Mouse (Mus musculus) liver, embryonic 14.5 days (tissue): ENCODE measurements around the gene Ncs1.

Experiments used
- CTCF ChIP-seq: IDR thresholded peaks from 2 replicates; pipeline ENCODE4 v1.5.1; 2016; ENCODE audit warnings: antibody characterized with exemption, low read depth, control low read depth
- EP300 ChIP-seq: IDR thresholded peaks from 2 replicates; pipeline ENCODE4 v1.6.1; 2016; ENCODE audit warnings: antibody characterized with exemption, low read depth

DNA sequence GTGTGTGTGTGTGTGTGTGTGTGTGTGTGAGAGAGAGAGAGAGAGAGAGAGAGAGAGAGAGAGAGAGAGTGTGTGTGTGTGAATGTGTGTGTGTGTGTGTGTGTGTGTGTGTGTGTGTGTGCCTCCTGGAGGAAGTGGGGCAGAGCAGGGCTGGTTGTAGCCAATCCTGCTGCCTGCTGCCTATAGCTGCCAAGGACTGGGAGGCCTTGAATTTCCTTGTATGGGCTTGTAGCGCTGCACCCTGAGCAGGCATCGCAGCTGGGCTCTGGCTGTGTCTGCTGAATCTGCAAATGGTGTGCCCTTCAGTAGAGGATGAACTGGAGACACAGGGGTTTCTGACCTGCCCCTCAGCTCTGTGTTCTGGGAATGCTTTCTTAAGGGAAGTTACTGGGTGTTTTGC, 72.5 kb downstream of the Ncs1 start:
- no peak for TF ChIP-seq EP300
- TF ChIP-seq CTCF: no peak
